Mouse (Mus musculus) lung, postnatal 0 days (tissue): Measurements from ENCODE around the gene Tuba8.

Source experiments
- CTCF ChIP-seq: IDR thresholded peaks from 2 replicates; pipeline ENCODE4 v1.5.1; 2016; ENCODE audit warnings: antibody characterized with exemption, mild to moderate bottlenecking
- EP300 ChIP-seq: IDR thresholded peaks from 2 replicates; pipeline ENCODE4 v1.6.1; 2016; ENCODE audit warnings: antibody characterized with exemption, mild to moderate bottlenecking, control low read depth

DNA sequence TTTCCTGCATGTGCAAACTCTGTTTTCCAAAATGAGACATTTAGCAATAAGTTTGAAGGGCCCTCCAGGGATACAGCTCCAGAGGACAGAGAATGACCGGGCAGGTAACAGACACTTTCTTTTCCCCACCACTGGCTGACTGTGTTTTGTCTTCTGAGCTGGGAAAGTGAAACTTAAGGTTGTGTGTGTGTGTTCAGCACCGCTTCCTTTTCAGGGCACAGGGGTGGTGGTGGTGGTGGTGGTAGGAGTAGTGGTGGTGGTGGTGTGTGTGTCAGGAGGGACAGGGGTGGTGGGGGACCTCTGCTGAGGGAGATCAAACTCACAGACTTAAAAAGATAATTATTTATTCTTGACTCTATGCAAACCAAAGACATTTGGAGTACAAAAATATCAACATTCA is 31.3 kb downstream of the Tuba8 start:
- TF ChIP-seq CTCF (no peak), EP300 (no peak)
